Mouse (Mus musculus): ENCODE measurements around the gene Igtp. TPM values are rescaled to one million over a fixed set of nuclear protein-coding genes. Genes with fewer than 3 reads are reported as not detected.

Igtp gene
- 43.5 and 49.2 TPM in 2 replicates for polyA plus RNA-seq (2012; rRNA removed)

DNA sequence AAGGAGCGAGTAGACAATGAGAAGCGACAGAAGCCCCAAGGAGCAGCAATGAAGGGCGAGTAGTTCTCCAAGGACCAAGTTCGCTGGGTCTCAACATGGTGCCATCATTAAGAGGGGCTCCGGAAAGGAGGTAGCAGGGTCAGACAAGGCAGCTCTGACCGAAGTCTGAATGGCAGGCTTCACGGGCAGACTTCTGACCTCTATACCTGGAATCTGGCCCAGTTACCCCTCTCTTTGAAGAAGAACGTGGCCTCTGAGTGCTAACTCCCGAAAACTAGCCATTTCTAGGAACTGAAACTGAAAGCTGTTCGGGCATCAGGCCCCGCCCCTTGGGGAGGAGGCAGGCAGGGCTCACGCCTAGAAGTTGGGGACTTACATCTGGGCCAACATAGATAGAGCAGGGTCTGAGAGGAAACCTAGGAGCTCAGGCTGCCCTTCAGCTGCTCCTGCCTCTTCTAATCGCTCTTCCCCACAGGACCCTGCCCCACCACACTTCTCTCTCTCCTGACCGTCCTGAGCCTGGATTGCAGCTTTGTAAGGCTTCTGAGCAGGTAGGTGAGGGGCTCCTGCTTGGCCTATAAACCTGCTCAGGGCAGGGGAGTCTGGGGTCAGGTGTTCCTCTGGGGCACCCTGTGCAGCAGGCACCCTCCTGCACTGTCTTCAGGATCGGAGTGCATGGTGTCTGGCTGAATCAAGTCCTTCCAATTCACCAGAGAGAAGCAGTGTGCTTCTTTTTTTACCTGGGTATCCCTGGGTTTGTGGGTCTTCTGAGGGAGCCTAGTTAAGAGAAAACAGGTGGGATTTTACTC lies at the start of gene Igtp, which contains the start of gene Irgm2:
Igtp (plus strand) TSS at position 328 of the 809 bp plus-strand sequence.
Irgm2 (plus strand) TSS at position 390 of the 809 bp plus-strand sequence.

DNA sequence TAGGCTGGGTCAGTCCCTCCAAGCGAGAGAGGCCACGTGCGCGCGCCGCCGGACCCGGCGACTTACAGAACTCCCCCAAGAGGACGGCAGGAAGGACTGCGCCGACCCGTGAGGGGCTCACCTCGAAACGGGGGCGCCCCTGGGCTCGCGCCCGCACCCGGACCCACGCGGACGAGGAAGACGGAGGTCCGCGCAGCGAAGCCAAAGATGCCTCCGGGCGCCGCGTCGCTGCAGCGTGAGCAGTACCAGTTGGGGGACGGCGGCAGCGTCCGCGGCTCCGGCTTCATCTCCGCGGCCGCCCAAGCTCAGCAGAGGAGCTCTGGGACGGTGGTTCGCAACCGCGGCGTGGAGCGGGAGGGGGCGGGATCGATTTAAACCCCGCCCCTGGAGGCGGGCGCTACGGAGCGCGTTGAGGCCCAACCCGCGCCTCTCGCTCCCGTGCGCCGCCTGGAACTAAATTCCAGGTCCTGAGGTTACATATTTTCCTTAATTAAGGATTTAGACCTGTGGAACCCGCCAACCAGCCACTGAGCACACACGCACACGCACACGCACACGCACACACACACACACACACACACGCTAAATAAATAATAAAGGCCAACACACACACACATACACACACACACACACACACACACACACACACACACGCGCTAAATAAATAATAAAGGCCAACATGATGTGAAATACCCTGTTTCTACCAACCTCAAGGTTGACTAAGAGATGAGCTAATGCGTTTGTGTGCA lies 31.0 kb upstream of the Igtp start, which contains the start of gene Gemin5:
Gemin5 (minus strand) TSS at position 373 of the 749 bp plus-strand sequence.

DNA sequence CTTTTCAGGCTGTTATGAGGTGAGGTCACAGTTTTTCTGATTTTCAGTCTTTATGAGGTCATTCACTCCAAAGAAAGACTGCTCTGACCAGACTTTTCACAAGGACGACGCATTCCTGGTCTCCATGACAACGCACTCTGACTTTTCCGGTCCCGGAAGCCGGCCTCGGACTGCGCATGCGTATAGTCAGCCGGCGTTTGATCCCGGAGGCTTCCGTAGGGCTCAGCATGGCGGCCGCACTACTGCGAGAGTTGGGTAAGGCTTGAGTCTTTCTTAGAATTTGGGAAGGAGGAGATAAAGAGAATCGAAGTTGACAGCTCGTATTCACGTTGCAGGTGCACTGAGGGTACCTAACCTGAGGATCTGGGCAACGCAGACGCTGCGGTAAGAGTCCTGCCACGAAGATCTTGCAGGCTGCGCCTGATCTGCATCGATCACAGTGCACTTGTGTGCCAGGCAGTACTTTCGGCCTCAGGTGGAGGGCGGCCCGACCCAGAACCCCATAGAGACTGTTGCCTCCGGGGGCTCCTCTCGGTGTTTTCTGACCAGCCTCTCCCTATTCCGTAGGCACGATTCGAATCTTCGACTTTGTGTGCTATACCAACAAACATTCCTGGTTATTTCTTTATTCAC lies 27.8 kb upstream of the Igtp start, which contains the start of gene Mrpl22:
Mrpl22 (plus strand) TSS at position 203 of the 633 bp plus-strand sequence.

Other genes starting within 250 kb of the Igtp start
- 15.2 and 19.5 TPM in 2 replicates for gene Larp1, start 190.5 kb upstream of the Igtp start, polyA plus RNA-seq (2012; rRNA removed)
- not detected in 2 replicates for gene Gm12248, start 106.4 kb upstream of the Igtp start, polyA plus RNA-seq (2012; rRNA removed)
- 28.6 and 29.8 TPM in 2 replicates for gene Cnot8, start 95.4 kb upstream of the Igtp start, polyA plus RNA-seq (2012; rRNA removed)
- 3.7 and 4.3 TPM in 2 replicates for gene Gemin5, start 31.0 kb upstream of the Igtp start, polyA plus RNA-seq (2012; rRNA removed)
- gene Mrpl22, start 27.9 kb upstream of the Igtp start, polyA plus RNA-seq (2012; rRNA removed), result 64.9 and 66.3 TPM in 2 replicates
- 19.0 and 22.2 TPM in 2 replicates for gene Irgm2, start 62 bp downstream of the Igtp start, polyA plus RNA-seq (2012; rRNA removed)
- gene 4930438A08Rik, start 75.2 kb downstream of the Igtp start, polyA plus RNA-seq (2012; rRNA removed), result 4.8 and 5.6 TPM in 2 replicates
- gene Zfp692, start 107.5 kb downstream of the Igtp start, polyA plus RNA-seq (2012; rRNA removed), result 11.8 and 14.3 TPM in 2 replicates
- 16.4 and 17.9 TPM in 2 replicates for gene Zfp672, start 130.8 kb downstream of the Igtp start, polyA plus RNA-seq (2012; rRNA removed)
- gene Sh3bp5l, start 131.2 kb downstream of the Igtp start, polyA plus RNA-seq (2012; rRNA removed), result 7.4 and 8.4 TPM in 2 replicates
- gene Lypd8, start 179.5 kb downstream of the Igtp start, polyA plus RNA-seq (2012; rRNA removed), result 0.41 and 0.99 TPM in 2 replicates
- gene 1810065E05Rik, start 221.6 kb downstream of the Igtp start, polyA plus RNA-seq (2012; rRNA removed), result not detected in 2 replicates
- gene Gm12253, start 233.0 kb downstream of the Igtp start, polyA plus RNA-seq (2012; rRNA removed), result not detected in 2 replicates

Measured in liver, embryonic 18 days (tissue).